Mouse (Mus musculus) embryonic stem cell, embryonic (primary cell): ENCODE results near the gene Rnf19b.

ENCODE experiments used
- CTCF ChIA-PET, 4 experiments: fragments of 300-600 bp in 2 of 4; fragments of 350-600 bp in 2 of 4; sonication (Branson Sonifier 250); formaldehyde crosslinking; loops; one replicate each; lab custom pipeline; 2022; ENCODE audit warnings: inconsistent platforms in 2 of 4; lab: Charles Lee
- POLR2A ChIA-PET, 4 experiments: fragments of 300-600 bp in 2 of 4; fragments of 350-600 bp in 2 of 4; sonication (Branson Sonifier 250); formaldehyde crosslinking; loops; one replicate each; lab custom pipeline; 2022; ENCODE audit warnings: antibody characterized with exemption in 4 of 4, inconsistent platforms in 1 of 4; lab: Charles Lee

Gene Rnf19b

DNA sequence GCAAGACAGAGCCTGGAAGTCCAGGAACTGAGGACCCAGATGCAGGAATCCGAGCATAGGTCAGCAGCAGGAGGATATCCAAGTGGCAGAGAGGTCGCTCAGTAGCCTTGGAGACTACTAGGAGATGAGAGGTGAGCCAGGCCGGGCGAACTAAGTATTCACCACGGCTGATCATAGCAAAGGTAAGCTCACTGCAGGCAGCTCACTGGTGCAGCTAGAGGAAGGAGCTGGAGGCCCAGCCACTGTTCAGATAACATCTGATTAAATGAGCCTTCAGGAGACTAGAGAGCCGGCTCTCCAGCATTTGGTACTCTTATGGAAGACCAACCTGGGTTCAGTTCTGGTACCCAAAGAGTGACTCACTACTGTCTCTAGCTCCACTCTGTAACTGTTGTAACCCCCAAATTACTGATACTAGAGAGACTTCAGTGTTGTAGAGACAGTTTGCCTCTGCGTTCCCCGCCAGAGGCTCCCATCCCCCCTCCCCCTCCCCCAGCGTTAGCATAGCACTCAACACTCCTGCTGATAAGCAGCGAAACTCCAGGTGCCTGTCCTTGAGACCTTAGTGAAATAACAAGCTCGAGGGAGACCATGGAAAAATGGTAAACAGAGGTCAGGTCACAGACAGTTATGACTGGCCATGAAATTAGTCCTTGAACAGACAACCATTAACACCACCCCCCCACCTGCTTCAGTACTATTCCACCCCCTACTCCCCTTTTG, 6.4 kb upstream of the Rnf19b start:
- CTCF ChIA-PET: interaction anchor here in 2 of 4 experiments (0.5 to 0.6 kb wide), 3 partner anchors 20 to 62 kb away, joined by 3 to 4 read pairs (median 3); no protein-coding TSS in a partner anchor
- POLR2A ChIA-PET: interaction anchor here (0.6 to 4.4 kb wide), 39 partner anchors 8 to 1245 kb away, joined by 3 to 18 read pairs (median 4); partner anchors contain the start of gene Ak2 (in 2 of the 4)

DNA sequence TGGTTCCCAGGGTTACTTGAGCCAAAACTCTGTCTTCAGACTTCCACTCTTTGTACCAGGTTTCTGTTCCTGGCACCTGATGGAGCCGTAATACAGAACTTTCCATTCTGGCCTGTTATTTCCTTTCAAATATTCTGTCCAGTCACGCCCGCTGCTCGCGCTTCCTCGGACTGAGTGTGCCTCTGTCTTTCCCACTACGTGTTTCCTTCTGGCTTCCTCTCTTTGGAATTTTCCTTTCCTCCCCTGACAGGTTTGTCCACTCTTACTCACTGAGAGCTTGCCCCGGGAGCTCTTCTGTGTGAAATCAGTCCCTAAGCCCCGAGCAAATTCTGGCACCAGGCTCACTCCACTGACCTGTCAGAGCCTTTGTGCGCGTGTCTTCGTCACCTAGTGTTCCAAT, 3.3 kb upstream of the Rnf19b start:
- CTCF ChIA-PET: interaction anchor here in 1 of 4 experiments (0.6 kb wide), 1 partner anchor 1198 kb away, joined by 12 read pairs; no protein-coding TSS in a partner anchor
- POLR2A ChIA-PET: interaction anchor here in 3 of 4 experiments (1.3 to 7.6 kb wide), 8 partner anchors 9 to 62 kb away, joined by 3 to 375 read pairs (median 65); partner anchors contain the start of gene Ak2 (in 1 of the 3)

- CTCF ChIA-PET: no interaction called here
- POLR2A ChIA-PET: interaction anchor here in 3 of 4 experiments (0.5 to 7.6 kb wide), 16 partner anchors 9 to 1606 kb away, joined by 3 to 375 read pairs (median 4); partner anchors contain the start of gene Ak2 (in 1 of the 3)
Measured at GRCm38 (mm10) chr4:129055562-129055961, 2.5 kb upstream of the Rnf19b start.

DNA sequence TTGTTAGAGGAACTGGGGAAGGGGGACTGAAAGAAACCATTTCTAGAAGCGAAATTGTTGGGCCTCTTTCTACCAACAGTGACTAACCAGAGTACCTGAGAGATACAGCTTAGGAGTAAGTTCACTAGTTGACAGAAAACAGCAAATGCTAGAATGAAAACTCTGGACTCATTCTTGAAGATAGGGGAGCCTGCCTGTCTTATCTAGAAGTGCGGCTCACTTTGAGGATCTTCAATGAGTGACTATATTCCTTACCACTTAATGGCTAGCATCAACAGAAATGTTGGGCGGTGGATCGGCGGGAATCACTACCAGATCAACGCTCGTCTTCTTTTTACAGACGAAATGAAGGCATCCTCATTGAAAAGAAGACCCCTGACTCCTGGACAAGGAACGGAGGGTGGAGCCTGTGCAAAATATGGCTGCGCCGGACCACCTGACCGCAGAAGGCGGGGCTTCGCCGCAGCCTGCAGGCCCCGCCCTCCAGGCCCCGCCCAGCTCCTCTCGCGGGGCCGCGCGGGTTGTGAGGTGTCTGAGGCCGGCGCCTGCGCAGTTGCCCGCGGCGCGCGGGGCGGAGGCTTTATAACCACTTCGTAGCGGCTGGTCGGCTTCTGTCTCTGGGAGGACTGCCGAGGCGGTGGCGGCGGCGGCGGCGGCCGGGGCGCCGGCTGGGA, 401 bp upstream of the Rnf19b start:
- POLR2A ChIA-PET: interaction anchor here (0.5 to 7.6 kb wide), 316 partner anchors 8 to 1816 kb away, joined by 3 to 375 read pairs (median 5); partner anchors contain the start of genes Bsdc1 (in 4 of the 4), Ak2 (in 3 of the 4), Azin2 (in 3 of the 4) and Fndc5 (in 2 of the 4)
- CTCF ChIA-PET: interaction anchor here in 2 of 4 experiments (0.5 to 1.7 kb wide), 9 partner anchors 9 to 214 kb away, joined by 3 to 10 read pairs (median 4); partner anchors contain the start of gene Ak2 (in 1 of the 2)

DNA sequence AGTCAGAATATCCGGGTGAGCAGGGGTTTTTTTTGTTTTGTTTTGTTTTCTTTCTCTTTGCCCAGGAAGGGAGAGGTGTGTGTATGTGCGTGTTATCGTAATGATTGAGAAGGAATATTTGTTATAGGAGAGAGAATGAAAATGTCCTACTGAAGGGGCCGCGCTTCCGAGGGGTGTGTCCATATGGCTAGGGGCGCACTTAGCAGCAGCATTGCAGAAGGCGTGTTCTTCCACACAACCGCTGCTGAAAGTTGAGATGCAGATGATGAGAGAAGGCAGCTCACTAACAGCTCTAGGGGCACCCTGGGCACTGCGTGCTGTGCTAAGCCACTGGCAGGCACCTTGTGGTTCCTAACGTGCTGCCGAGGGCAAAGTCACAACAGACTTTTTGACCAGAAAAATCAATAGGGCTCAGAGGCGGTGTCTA, 1.1 kb downstream of the Rnf19b start:
- ChIA-PET CTCF (interaction anchor here in 2 of 4 experiments (0.5 to 1.2 kb wide), 2 partner anchors 23 to 87 kb away, joined by 3 read pairs; no protein-coding TSS in a partner anchor), POLR2A (interaction anchor here (0.6 to 7.6 kb wide), 58 partner anchors 9 to 518 kb away, joined by 3 to 375 read pairs (median 26); partner anchors contain the start of genes Ak2 (in 3 of the 4), Azin2 (in 2 of the 4), Bsdc1 (in 1 of the 4) and Hpca (in 1 of the 4))

DNA sequence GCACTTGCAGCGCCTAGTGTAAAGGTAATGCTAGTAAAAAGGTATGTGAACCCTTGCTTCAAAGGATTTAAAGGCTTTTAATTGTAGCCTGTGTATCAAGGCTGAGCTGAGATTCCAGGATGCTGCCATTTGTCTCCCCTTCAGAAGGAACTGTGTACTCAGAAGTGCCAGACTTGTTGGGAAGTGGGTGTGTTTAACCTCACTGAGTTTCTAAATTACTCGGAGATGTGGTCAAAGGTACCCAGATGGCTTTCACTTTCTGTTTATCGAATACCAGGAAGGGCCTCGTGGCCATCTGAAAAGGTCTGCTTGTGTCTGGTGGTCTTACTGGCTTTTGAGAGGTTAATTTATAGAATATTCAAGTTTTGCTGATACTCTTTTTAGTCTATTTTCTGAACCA, 1.9 kb downstream of the Rnf19b start:
- CTCF ChIA-PET: no interaction called here
- POLR2A ChIA-PET: interaction anchor here in 3 of 4 experiments (0.9 to 7.6 kb wide), 18 partner anchors 13 to 95 kb away, joined by 3 to 375 read pairs (median 60); partner anchors contain the start of genes Ak2 (in 3 of the 3) and Azin2 (in 1 of the 3)

- ChIA-PET CTCF (no interaction called here), POLR2A (interaction anchor here in 2 of 4 experiments (0.6 to 3.3 kb wide), 14 partner anchors 11 to 926 kb away, joined by 3 to 18 read pairs (median 3); no protein-coding TSS in a partner anchor)
Measured at GRCm38 (mm10) chr4:129061486-129061885, 3.4 kb downstream of the Rnf19b start.

- POLR2A ChIA-PET: interaction anchor here in 2 of 4 experiments (0.9 to 3.3 kb wide), 16 partner anchors 12 to 399 kb away, joined by 3 to 18 read pairs (median 4); partner anchors contain the start of genes Azin2 (in 1 of the 2) and Bsdc1 (in 1 of the 2)
- CTCF ChIA-PET: interaction anchor here in 3 of 4 experiments (0.6 to 1.0 kb wide), 4 partner anchors 20 to 92 kb away, joined by 3 read pairs; no protein-coding TSS in a partner anchor
Measured at GRCm38 (mm10) chr4:129062281-129063075, 4.4 kb downstream of the Rnf19b start.

- ChIA-PET POLR2A (interaction anchor here in 3 of 4 experiments (0.6 to 14.6 kb wide), 6 partner anchors 7 to 72 kb away, joined by 3 to 266 read pairs (median 6); partner anchors contain the start of gene Rnf19b (in 2 of the 3)), CTCF (no interaction called here)
Measured at GRCm38 (mm10) chr4:129065688-129066236, 7.7 kb downstream of the Rnf19b start.

GRCm38 (mm10) chr4:129067638-129068415, 9.8 kb downstream of the Rnf19b start:
- POLR2A ChIA-PET: interaction anchor here (0.6 to 14.6 kb wide), 28 partner anchors 8 to 1672 kb away, joined by 3 to 266 read pairs (median 4); partner anchors contain the start of gene Rnf19b (in 3 of the 4)
- CTCF ChIA-PET: interaction anchor here in 3 of 4 experiments (0.5 to 2.1 kb wide), 3 partner anchors 15 to 143 kb away, joined by 3 to 6 read pairs (median 4); no protein-coding TSS in a partner anchor

DNA sequence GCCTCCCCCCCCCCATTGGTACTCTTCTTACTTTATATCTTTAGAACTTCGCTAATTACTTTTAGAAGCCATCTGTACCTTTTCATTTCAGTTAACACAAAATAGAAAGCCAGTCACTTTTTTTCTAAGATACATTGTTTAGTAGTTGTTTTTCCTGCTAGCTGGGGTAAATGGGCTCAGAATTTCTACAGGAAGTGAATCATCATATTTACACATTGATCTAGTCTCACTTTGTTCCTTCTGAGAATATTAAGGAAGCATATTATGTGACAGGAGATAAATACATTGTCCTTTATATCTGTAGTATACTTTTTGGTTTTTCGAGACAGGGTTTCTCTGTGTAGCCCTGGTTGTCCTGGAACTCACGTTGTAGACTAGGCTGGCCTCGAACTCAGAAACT, 10.8 kb downstream of the Rnf19b start:
- CTCF ChIA-PET: interaction anchor here in 1 of 4 experiments (0.9 kb wide), 1 partner anchor 52 kb away, joined by 4 read pairs; no protein-coding TSS in a partner anchor

GRCm38 (mm10) chr4:129079126-129079525, 21.1 kb downstream of the Rnf19b start:
- CTCF ChIA-PET: no interaction called here
- POLR2A ChIA-PET: interaction anchor here in 3 of 4 experiments (0.6 to 14.6 kb wide), 15 partner anchors 8 to 132 kb away, joined by 3 to 266 read pairs (median 4); partner anchors contain the start of gene Rnf19b (in 3 of the 3)

More for the DNA sequence above, 10.8 kb downstream of the Rnf19b start:
- POLR2A ChIA-PET: interaction anchor here in 3 of 4 experiments (0.6 to 14.6 kb wide), 9 partner anchors 10 to 191 kb away, joined by 3 to 266 read pairs (median 4); partner anchors contain the start of gene Rnf19b (in 3 of the 3)

DNA sequence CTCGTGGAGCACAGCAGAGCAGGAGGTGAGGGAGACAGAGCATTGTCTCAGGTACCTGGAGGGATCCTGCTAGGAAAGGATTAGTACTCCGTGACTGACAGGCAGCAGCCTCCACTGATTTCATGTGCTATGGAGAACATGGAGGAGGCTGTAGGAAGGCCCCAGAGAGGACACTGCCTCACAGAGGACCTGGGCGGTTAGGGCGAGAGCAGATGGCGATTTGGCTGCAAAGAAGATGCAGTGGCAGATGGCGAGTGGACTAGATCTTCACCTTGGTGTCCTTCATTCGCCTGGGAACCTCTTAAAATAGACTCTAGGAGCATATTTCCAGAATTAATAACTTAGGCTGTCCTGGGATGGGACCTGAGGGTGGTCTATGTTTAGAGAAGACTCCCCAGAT, 23.0 kb downstream of the Rnf19b start:
- ChIA-PET POLR2A (interaction anchor here in 2 of 4 experiments (1.1 to 1.2 kb wide), 3 partner anchors 23 to 84 kb away, joined by 3 to 6 read pairs (median 3); partner anchors contain the start of gene Rnf19b (in 2 of the 2)), CTCF (no interaction called here)

- CTCF ChIA-PET: no interaction called here
Measured at GRCm38 (mm10) chr4:129081512-129081911, 23.4 kb downstream of the Rnf19b start.

DNA sequence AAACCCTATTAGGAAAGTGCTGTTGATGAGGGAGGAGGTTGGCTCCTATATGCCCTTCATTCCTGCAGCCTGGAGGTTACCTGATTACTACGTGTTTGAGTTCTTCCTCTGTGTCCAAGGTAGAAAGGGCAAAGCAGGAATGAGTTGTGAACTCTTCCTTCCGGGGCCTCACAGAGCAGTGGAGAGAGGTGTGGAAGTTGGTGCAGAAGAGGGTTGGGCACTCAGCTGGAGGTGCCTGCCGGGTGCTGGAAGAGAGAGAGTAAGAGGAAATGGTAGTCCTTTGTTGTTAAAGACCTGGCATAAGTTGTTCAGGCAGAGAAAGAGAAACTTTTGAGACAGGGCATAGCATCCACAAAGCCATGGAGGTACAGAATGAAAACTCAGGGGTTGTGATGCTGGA, 23.9 kb downstream of the Rnf19b start:
- ChIA-PET CTCF (interaction anchor here in 2 of 4 experiments (0.5 to 1.5 kb wide), 2 partner anchors 30 to 53 kb away, joined by 5 to 11 read pairs; no protein-coding TSS in a partner anchor), POLR2A (interaction anchor here (0.6 to 8.8 kb wide), 5 partner anchors 21 to 85 kb away, joined by 3 to 74 read pairs (median 6); partner anchors contain the start of gene Rnf19b (in 3 of the 4))

More at GRCm38 (mm10) chr4:129081512-129081911, 23.4 kb downstream of the Rnf19b start:
- POLR2A ChIA-PET: interaction anchor here in 3 of 4 experiments (0.6 to 1.2 kb wide), 4 partner anchors 21 to 84 kb away, joined by 3 to 6 read pairs (median 4); partner anchors contain the start of gene Rnf19b (in 2 of the 3)
